Mouse (Mus musculus) forebrain, embryonic 13.5 days (tissue): ENCODE measurements around the gene Anks1. TPM values are rescaled to one million over a fixed set of nuclear protein-coding genes. Genes with fewer than 3 reads are reported as not detected.

Source experiments
- ATAC-seq: fragments of 200-750 bp; cut with Nextera tagmentation; 2 replicates; pipeline ENCODE4 v1.8.0; 2017
- H3K27ac ChIP-seq: fragments of 300-500 bp; sonication (generic); 2 replicates; pipeline ENCODE4 v1.5.1; 2015; ENCODE audit warnings: inconsistent platforms, mild to moderate bottlenecking, moderate library complexity
- H3K27me3 ChIP-seq: fragments of 300-500 bp; sonication (generic); 2 replicates; pipeline ENCODE4 v1.6.1; 2015; ENCODE audit warnings: mild to moderate bottlenecking, inconsistent platforms
- H3K36me3 ChIP-seq: fragments of 300-500 bp; sonication (generic); 2 replicates; pipeline ENCODE4 v1.6.1; 2015; ENCODE audit warnings: mild to moderate bottlenecking, inconsistent platforms; ENCODE audit not compliant: poor library complexity, severe bottlenecking
- H3K4me1 ChIP-seq: fragments of 300-500 bp; sonication (generic); 2 replicates; pipeline ENCODE4 v1.6.1; 2015; ENCODE audit warnings: inconsistent platforms
- H3K4me2 ChIP-seq: fragments of 300-500 bp; sonication (generic); 2 replicates; pipeline ENCODE4 v1.6.1; 2015; ENCODE audit warnings: inconsistent platforms, mild to moderate bottlenecking, moderate library complexity
- H3K4me3 ChIP-seq: fragments of 300-500 bp; sonication (generic); 2 replicates; pipeline ENCODE4 v1.5.1; 2015; ENCODE audit warnings: mild to moderate bottlenecking, inconsistent platforms
- H3K9ac ChIP-seq: fragments of 300-500 bp; sonication (generic); 2 replicates; pipeline ENCODE4 v1.6.1; 2015; ENCODE audit warnings: mild to moderate bottlenecking, inconsistent platforms
- H3K9me3 ChIP-seq: fragments of 300-500 bp; sonication (generic); replicated peaks from 2 replicates; pipeline ENCODE4 v1.6.1; 2016; ENCODE audit warnings: inconsistent platforms
- WGBS: fragments of 180-500 bp; shearing (Covaris S2); methylation state at CpG from one replicate; pipeline ENCODE4 v1.1.7; 2015; 5-methylcytosine and 5-hydroxymethylcytosine counted together
- polyA plus RNA-seq: library from polyadenylated mRNA; unstranded; fragments of >200 nt; fragmentation: Nextera tagmentation; extraction: Ambion mirVana; gene quantifications from 2 replicates; pipeline ENCODE4 v1.2.1, GENCODE M21; 2015

Gene Anks1
- polyA plus RNA-seq = 45.2 and 49.8 TPM in 2 replicates

- Histone ChIP-seq H3K27ac (peak within 1 kb of the TSS; percentile 89), H3K4me2 (peak within 1 kb of the TSS; percentile 95), H3K4me3 (peak within 1 kb of the TSS; percentile 92), H3K27me3 (no peaks in the 10 kb centered on the region), H3K9me3 (no peaks in the 10 kb centered on the region), H3K9ac (peak within 1 kb of the TSS; percentile 90), H3K4me1 (peaks cover 49% of the 10 kb centered on the region), H3K36me3 (peaks cover 14% of the 10 kb centered on the region)
- ATAC-seq = peak; percentile 87
- under 1% methylated on average over 70 of the region's 78 CpGs for WGBS
Observed at GRCm38 (mm10) chr17:27908888-27909621, at the start of gene Anks1. TSS of gene Anks1 (plus strand) at chr17:27909306.

- Histone ChIP-seq H3K4me3 (no peak overlapping the region), H3K4me1 (no peaks in the 10 kb centered on the region), H3K4me2 (no peak overlapping the region), H3K9ac (no peak overlapping the region), H3K27me3 (no peaks in the 10 kb centered on the region), H3K9me3 (no peaks in the 10 kb centered on the region), H3K36me3 (no peaks in the 10 kb centered on the region), H3K27ac (no peak overlapping the region)
- no peak for ATAC-seq
- WGBS = 91% methylated on average over 2 of the region's 2 CpGs
Observed at GRCm38 (mm10) chr17:27865461-27865860, 43.6 kb upstream of the Anks1 start.

GRCm38 (mm10) chr17:27866737-27867136 is 42.4 kb upstream of the Anks1 start:
- Histone ChIP-seq H3K27ac (no peak overlapping the region), H3K9me3 (no peaks in the 10 kb centered on the region), H3K4me2 (no peak overlapping the region), H3K4me3 (no peak overlapping the region), H3K27me3 (no peaks in the 10 kb centered on the region), H3K4me1 (no peaks in the 10 kb centered on the region), H3K9ac (no peak overlapping the region), H3K36me3 (no peaks in the 10 kb centered on the region)
- WGBS = 91% methylated on average over 4 of the region's 4 CpGs
- ATAC-seq = no peak

- H3K4me3 ChIP-seq = no peak overlapping the region
- no peak overlapping the region for H3K9ac ChIP-seq
- H3K4me2 ChIP-seq = no peak overlapping the region
- H3K27me3 ChIP-seq = no peaks in the 10 kb centered on the region
- WGBS = 89% methylated on average over 3 of the region's 3 CpGs
- H3K4me1 ChIP-seq = no peaks in the 10 kb centered on the region
- no peaks in the 10 kb centered on the region for H3K9me3 ChIP-seq
- H3K36me3 ChIP-seq = no peaks in the 10 kb centered on the region
- no peak overlapping the region for H3K27ac ChIP-seq
- no peak for ATAC-seq
Observed at GRCm38 (mm10) chr17:27871851-27872250, 37.3 kb upstream of the Anks1 start.

- WGBS = 81% methylated on average over 3 of the region's 3 CpGs
- ATAC-seq = no peak
Observed at GRCm38 (mm10) chr17:27873583-27873982, 35.5 kb upstream of the Anks1 start.

GRCm38 (mm10) chr17:27874510-27874909 is 34.6 kb upstream of the Anks1 start:
- Histone ChIP-seq H3K27me3 (no peaks in the 10 kb centered on the region), H3K4me3 (no peak overlapping the region), H3K36me3 (peaks cover 12% of the 10 kb centered on the region), H3K4me2 (no peak overlapping the region), H3K27ac (no peak overlapping the region), H3K4me1 (no peaks in the 10 kb centered on the region), H3K9me3 (no peaks in the 10 kb centered on the region), H3K9ac (no peak overlapping the region)
- ATAC-seq = no peak
- WGBS = 78% methylated on average over 5 of the region's 5 CpGs

More at GRCm38 (mm10) chr17:27873583-27873982, 35.5 kb upstream of the Anks1 start:
- H3K36me3 ChIP-seq = peaks cover 2% of the 10 kb centered on the region; the same call in 1 of the 2 replicates
- H3K4me1 ChIP-seq = no peaks in the 10 kb centered on the region
- H3K9ac ChIP-seq = no peak overlapping the region
- H3K4me2 ChIP-seq = no peak overlapping the region
- no peak overlapping the region for H3K4me3 ChIP-seq
- no peaks in the 10 kb centered on the region for H3K9me3 ChIP-seq
- H3K27ac ChIP-seq = no peak overlapping the region
- no peaks in the 10 kb centered on the region for H3K27me3 ChIP-seq

GRCm38 (mm10) chr17:27881518-27881917 is 27.6 kb upstream of the Anks1 start:
- WGBS = 67% methylated on average over 11 of the region's 11 CpGs
- Histone ChIP-seq H3K9ac (no peak overlapping the region), H3K27me3 (no peaks in the 10 kb centered on the region), H3K4me1 (no peaks in the 10 kb centered on the region), H3K36me3 (peaks cover 65% of the 10 kb centered on the region), H3K9me3 (no peaks in the 10 kb centered on the region), H3K4me3 (no peak overlapping the region), H3K27ac (no peak overlapping the region), H3K4me2 (no peak overlapping the region)
- no peak for ATAC-seq

- Histone ChIP-seq H3K9me3 (no peaks in the 10 kb centered on the region), H3K27me3 (no peaks in the 10 kb centered on the region), H3K36me3 (peaks cover 78% of the 10 kb centered on the region), H3K27ac (no peak overlapping the region), H3K4me1 (no peaks in the 10 kb centered on the region), H3K4me2 (no peak overlapping the region), H3K9ac (no peak overlapping the region), H3K4me3 (no peak overlapping the region)
- no peak for ATAC-seq
- 91% methylated on average over 8 of the region's 8 CpGs for WGBS
Observed at GRCm38 (mm10) chr17:27883129-27883528, 26.0 kb upstream of the Anks1 start.

GRCm38 (mm10) chr17:27883994-27884393 is 25.1 kb upstream of the Anks1 start:
- H3K9me3 ChIP-seq = no peaks in the 10 kb centered on the region
- no peak for ATAC-seq
- no peak overlapping the region for H3K4me2 ChIP-seq
- no peak overlapping the region for H3K4me3 ChIP-seq
- H3K4me1 ChIP-seq = no peaks in the 10 kb centered on the region
- 93% methylated on average over 6 of the region's 6 CpGs for WGBS
- H3K27ac ChIP-seq = no peak overlapping the region
- peaks cover 79% of the 10 kb centered on the region for H3K36me3 ChIP-seq
- no peaks in the 10 kb centered on the region for H3K27me3 ChIP-seq
- H3K9ac ChIP-seq = no peak overlapping the region

- Histone ChIP-seq H3K9me3 (no peaks in the 10 kb centered on the region), H3K4me2 (no peak overlapping the region), H3K36me3 (peaks cover 78% of the 10 kb centered on the region), H3K4me1 (no peaks in the 10 kb centered on the region), H3K27me3 (no peaks in the 10 kb centered on the region), H3K27ac (no peak overlapping the region), H3K9ac (no peak overlapping the region), H3K4me3 (no peak overlapping the region)
- ATAC-seq = no peak
- WGBS = 86% methylated on average over 19 of the region's 19 CpGs
Observed at GRCm38 (mm10) chr17:27886499-27887210, 22.5 kb upstream of the Anks1 start.

GRCm38 (mm10) chr17:27907512-27908205 is 1.4 kb upstream of the Anks1 start:
- Histone ChIP-seq H3K4me1 (peaks cover 49% of the 10 kb centered on the region), H3K4me2 (peak overlapping the region; percentile 95), H3K27ac (peak overlapping the region; percentile 6; the same call in 1 of the 2 replicates), H3K27me3 (no peaks in the 10 kb centered on the region), H3K9ac (peak overlapping the region; percentile 90), H3K4me3 (peak overlapping the region; percentile 92), H3K9me3 (no peaks in the 10 kb centered on the region), H3K36me3 (peaks cover 22% of the 10 kb centered on the region)
- peak; percentile 50 for ATAC-seq
- WGBS = under 1% methylated on average over 45 of the region's 45 CpGs
